Mouse (Mus musculus) heart, postnatal 0 days (tissue): Measurements from ENCODE around the gene Gm17428.

Experiments used
- CTCF ChIP-seq: IDR thresholded peaks from 2 replicates; pipeline ENCODE4 v1.5.1; 2016; ENCODE audit warnings: antibody characterized with exemption, control low read depth, low read depth
- EP300 ChIP-seq: IDR thresholded peaks from 2 replicates; pipeline ENCODE4 v1.6.1; 2016; ENCODE audit warnings: antibody characterized with exemption, low read depth

DNA sequence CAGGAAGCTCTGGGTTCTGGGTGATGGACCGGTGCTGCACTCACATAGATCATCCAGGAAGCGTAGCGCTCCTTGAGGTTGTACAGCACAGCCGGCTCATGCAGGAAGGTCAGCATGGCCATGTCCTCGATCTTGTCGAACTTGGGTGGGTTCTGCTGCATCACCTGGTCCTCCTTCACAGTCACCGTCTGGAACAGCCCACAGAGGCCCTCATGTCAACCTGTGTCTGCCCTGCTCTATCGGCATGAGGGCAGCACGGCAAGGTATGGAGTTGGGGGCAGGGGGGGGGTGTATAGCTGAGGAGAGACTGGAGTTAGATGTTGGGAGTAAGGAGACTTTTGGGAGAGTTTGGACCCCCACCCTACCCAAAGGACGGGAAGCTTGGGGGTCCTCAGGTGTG, 15.5 kb downstream of the Gm17428 start:
- TF ChIP-seq CTCF (no peak), EP300 (no peak)
